8 mouse cellular contexts compared by ENCODE assay signal in the genomic region with DNA sequence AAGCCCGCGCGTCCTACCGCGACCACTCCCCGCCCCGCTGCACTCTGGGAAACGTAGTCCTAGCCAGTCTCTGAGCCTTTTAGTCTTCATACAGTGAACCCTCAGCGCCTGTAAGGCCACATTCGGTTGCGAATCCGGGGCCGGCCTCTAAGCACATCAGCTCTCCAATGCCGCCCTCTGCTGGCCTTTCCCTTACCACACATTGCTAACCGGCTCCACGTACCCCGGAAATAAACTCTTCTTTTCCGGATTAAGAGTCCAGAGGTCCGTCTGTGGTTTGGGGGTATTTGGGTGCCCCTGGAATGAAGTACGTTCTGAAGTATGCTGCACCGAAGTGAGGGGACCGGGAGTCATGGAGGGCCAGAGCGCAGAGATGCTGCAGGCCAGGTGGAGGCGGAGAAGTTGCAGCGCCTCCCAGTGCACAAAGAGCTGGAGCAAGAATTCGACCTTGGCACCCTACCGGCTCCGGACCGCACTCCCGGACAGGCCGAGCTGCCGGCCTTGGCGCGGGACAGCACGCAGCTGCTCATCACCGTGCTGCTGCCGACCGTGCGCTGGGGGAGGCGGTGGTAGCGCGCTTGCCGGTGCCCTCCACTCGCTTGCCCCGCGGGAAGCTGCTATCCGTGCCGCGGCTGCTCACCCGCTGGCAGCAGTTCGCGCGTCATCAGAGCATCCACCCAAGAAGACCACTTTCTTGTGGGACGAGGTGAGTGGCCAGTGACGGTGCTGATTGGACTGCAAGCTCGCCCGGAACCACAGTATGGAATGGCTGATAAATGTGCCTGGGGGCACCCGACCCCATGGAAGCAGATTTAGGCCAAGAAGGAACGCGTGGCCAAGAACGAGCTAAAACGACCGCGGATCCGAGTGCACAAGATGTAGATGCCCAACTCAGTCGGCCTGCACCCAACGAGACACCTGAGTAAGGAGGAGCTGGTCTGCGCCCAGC.
DNase-seq lines count a peak whose midpoint lies in the region; ATAC-seq and TF ChIP-seq lines count a peak whose summit lies in the region.

No protein-coding gene starts in this region.

- intact Hi-C loops in heart, postnatal 36 days (cut with DNase I), result loop anchor here (1.0 to 5.0 kb wide), 6 partner anchors 201 to 588 kb away; partner anchors contain the start of gene 1700064H15Rik

- TF ChIP-seq POLR2A in olfactory bulb, adult 2 months (IDR thresholded peaks at IDR 0.05; ENCODE audit: insufficient read depth, low read depth, low read length), result no peak
- TF ChIP-seq POLR2A in thymus, adult 2 months (IDR thresholded peaks at IDR 0.05; ENCODE audit: control insufficient read depth, extremely low read depth, insufficient read depth, low read length, poor library complexity), result no peak

- peak; percentile 98 for ATAC-seq in G1E (ENCODE audit: extremely low read depth, insufficient number of reproducible peaks, low FRiP score, poor library complexity, severe bottlenecking)
- ATAC-seq in forebrain, embryonic 16.5 days, result peak; percentile 100
- peak; percentile 99 for ATAC-seq in lung, embryonic 14.5 days (ENCODE audit: insufficient read depth)

- H3K36me3 ChIP-seq in G1E (replicated peaks), result peaks cover 10% of the 10 kb centered on the region
- H3K36me3 ChIP-seq in forebrain, embryonic 16.5 days (ENCODE audit: control insufficient read depth, insufficient read depth), result no peaks in the 10 kb centered on the region
- H3K36me3 ChIP-seq in lung, embryonic 14.5 days (ENCODE audit: insufficient read depth), result 0 out of 2 replicates have a peak, but pooled peaks cover 3% of the 10 kb centered on the region
- H3K36me3 ChIP-seq in thymus, adult 2 months (ENCODE audit: control insufficient read depth, insufficient read depth, low read length), result no peaks in the 10 kb centered on the region

- peak overlapping the region; percentile 88 for H3K4me2 ChIP-seq in forebrain, embryonic 16.5 days (ENCODE audit: low read length)
- H3K4me2 ChIP-seq in lung, embryonic 14.5 days, result peak overlapping the region; percentile 84

- peak overlapping the region; percentile 99 for H3K4me3 ChIP-seq in G1E (ENCODE audit: low read depth, low read length)
- H3K4me3 ChIP-seq in forebrain, embryonic 16.5 days (replicated peaks; ENCODE audit: low read length), result peak overlapping the region; percentile 72
- H3K4me3 ChIP-seq in layer of hippocampus, adult 2 months, result peak overlapping the region; percentile 72
- H3K4me3 ChIP-seq in lung, embryonic 14.5 days (ENCODE audit: low read depth, low read length), result peak overlapping the region; percentile 86
- H3K4me3 ChIP-seq in olfactory bulb, adult 2 months (ENCODE audit: insufficient read depth, low read depth, low read length), result peak overlapping the region; percentile 67
- H3K4me3 ChIP-seq in thymus, adult 2 months (ENCODE audit: control insufficient read depth, insufficient read depth, low read length), result peak overlapping the region; percentile 96

- H3K27ac ChIP-seq in forebrain, embryonic 16.5 days (ENCODE audit: low read length), result peak overlapping the region; percentile 74
- peak overlapping the region; percentile 82 for H3K27ac ChIP-seq in layer of hippocampus, adult 2 months
- peak overlapping the region; percentile 84 for H3K27ac ChIP-seq in lung, embryonic 14.5 days (ENCODE audit: low read depth)
- H3K27ac ChIP-seq in olfactory bulb, adult 2 months (ENCODE audit: insufficient read depth, low read depth, low read length), result peak overlapping the region; percentile 72
- H3K27ac ChIP-seq in thymus, adult 2 months (ENCODE audit: control insufficient read depth, insufficient read depth, low read length), result 0 out of 2 replicates have a peak overlapping the region, but pooled peaks have one; percentile 9

- DNase-seq in G1E (ENCODE audit: low spot score), result peak; percentile 78
- peak; percentile 97 to 98 for DNase-seq in cerebellum, adult 18-20 months
- peak; percentile 94 to 96 for DNase-seq in heart, postnatal 36 days
- peak; percentile 96 to 98 for DNase-seq in layer of hippocampus, adult 2 months (ENCODE audit: low spot score in 2 of 2)
- DNase-seq in lung, embryonic 14.5 days, result peak; percentile 98
- peak; percentile 94 for DNase-seq in thymus, adult 2 months

- no peaks in the 10 kb centered on the region for H3K27me3 ChIP-seq in G1E (ENCODE audit: insufficient read depth, low read length)
- H3K27me3 ChIP-seq in forebrain, embryonic 16.5 days (replicated peaks; ENCODE audit: control insufficient read depth, insufficient read depth, low read length), result no peaks in the 10 kb centered on the region
- H3K27me3 ChIP-seq in lung, embryonic 14.5 days (ENCODE audit: insufficient read depth, low read length), result no peaks in the 10 kb centered on the region
- no peaks in the 10 kb centered on the region for H3K27me3 ChIP-seq in thymus, adult 2 months (ENCODE audit: control insufficient read depth, insufficient read depth, low read length)

- peak overlapping the region; percentile 78 for H3K9ac ChIP-seq in forebrain, embryonic 16.5 days (replicated peaks; ENCODE audit: low read depth, low read length)
- peak overlapping the region; percentile 82 for H3K9ac ChIP-seq in lung, embryonic 14.5 days

- under 1% methylated on average over 68 of the region's 68 CpGs for WGBS in forebrain, embryonic 16.5 days
- WGBS in lung, embryonic 14.5 days, result under 1% methylated on average over 68 of the region's 68 CpGs
- WGBS in olfactory bulb, adult 2 months, result under 1% methylated on average over 68 of the region's 68 CpGs
- WGBS in thymus, adult 2 months, result under 1% methylated on average over 68 of the region's 68 CpGs

- peak; percentile 38; the same call in 1 of the 2 replicates for TF ChIP-seq CTCF in G1E (IDR thresholded peaks at IDR 0.05; ENCODE audit: low read depth, low read length)
- TF ChIP-seq CTCF in layer of hippocampus, adult 2 months (conservative IDR thresholded peaks at IDR 0.05), result peak; percentile 89
- TF ChIP-seq CTCF in lung, embryonic 14.5 days (IDR thresholded peaks at IDR 0.05; ENCODE audit: low read depth), result peak; percentile 87
- TF ChIP-seq CTCF in olfactory bulb, adult 2 months (IDR thresholded peaks at IDR 0.05; ENCODE audit: insufficient read depth, low read depth, low read length), result peak; percentile 74
- TF ChIP-seq CTCF in thymus, adult 2 months (IDR thresholded peaks at IDR 0.05; ENCODE audit: borderline replicate concordance, control insufficient read depth, extremely low read depth, insufficient read depth, low read length, poor library complexity), result peak; percentile 90

- no peaks in the 10 kb centered on the region for H3K9me3 ChIP-seq in G1E (replicated peaks)
- no peaks in the 10 kb centered on the region for H3K9me3 ChIP-seq in forebrain, embryonic 16.5 days (ENCODE audit: control insufficient read depth, low read length)
- H3K9me3 ChIP-seq in lung, embryonic 14.5 days (ENCODE audit: low read depth, low read length), result no peaks in the 10 kb centered on the region

- peaks cover 22% of the 10 kb centered on the region for H3K4me1 ChIP-seq in G1E (ENCODE audit: insufficient read depth, low read depth, low read length)
- peaks cover 18% of the 10 kb centered on the region for H3K4me1 ChIP-seq in forebrain, embryonic 16.5 days (replicated peaks; ENCODE audit: control insufficient read depth, insufficient read depth, low read length)
- H3K4me1 ChIP-seq in lung, embryonic 14.5 days (ENCODE audit: insufficient read depth), result 0 out of 2 replicates have a peak, but pooled peaks cover 3% of the 10 kb centered on the region
- H3K4me1 ChIP-seq in olfactory bulb, adult 2 months (ENCODE audit: control insufficient read depth, insufficient read depth, low read length), result peaks cover 3% of the 10 kb centered on the region; the same call in 1 of the 2 replicates
- H3K4me1 ChIP-seq in thymus, adult 2 months (replicated peaks; ENCODE audit: control insufficient read depth, insufficient read depth, low read length), result peaks cover 9% of the 10 kb centered on the region

Comparison
In these comparisons a context has a peak if more than half of its experiments do, and no peak if none do; other contexts are left out.
1. Peak in every context shown above with its lines: DNase-seq, ATAC-seq, H3K4me3 ChIP-seq and H3K27ac ChIP-seq.
2. CTCF ChIP-seq: peak in every context shown above with its lines; median percentile 90 in thymus, adult 2 months; 89 in layer of hippocampus, adult 2 months; 87 in lung, embryonic 14.5 days; 74 in olfactory bulb, adult 2 months; 38 in G1E.
3. H3K27ac ChIP-seq: peak in every context shown above with its lines; median percentile 84 in lung, embryonic 14.5 days; 82 in layer of hippocampus, adult 2 months; 74 in forebrain, embryonic 16.5 days; 72 in olfactory bulb, adult 2 months; 9 in thymus, adult 2 months.